Mouse (Mus musculus) limb, embryonic 13.5 days (tissue): ENCODE measurements at regions not wholly inside any gene's neighbourhood (a gene's known extent, or its start where the extent isn't known, plus 50 kb on each side); places are given as distances from the start of the nearest gene placed in this dataset.

ENCODE experiments used
- ATAC-seq: fragments of 200-750 bp; cut with Nextera tagmentation; 2 replicates; pipeline ENCODE4 v1.8.0; 2017; ENCODE audit warnings: low read depth, moderate number of reproducible peaks, moderate TSS enrichment; ENCODE audit not compliant: low FRiP score
- H3K27ac ChIP-seq: fragments of 300-500 bp; sonication (generic); 2 replicates; pipeline ENCODE4 v1.5.1; 2015; ENCODE audit warnings: inconsistent platforms, mild to moderate bottlenecking, moderate library complexity
- H3K27me3 ChIP-seq: fragments of 300-500 bp; sonication (generic); 2 replicates; pipeline ENCODE4 v1.6.1; 2015; ENCODE audit warnings: mild to moderate bottlenecking, inconsistent platforms
- H3K36me3 ChIP-seq: fragments of 300-500 bp; sonication (generic); 2 replicates; pipeline ENCODE4 v1.6.1; 2015; ENCODE audit warnings: inconsistent platforms, mild to moderate bottlenecking, moderate library complexity
- H3K4me1 ChIP-seq: fragments of 300-500 bp; sonication (generic); 2 replicates; pipeline ENCODE4 v1.6.1; 2015; ENCODE audit warnings: inconsistent platforms
- H3K4me2 ChIP-seq: fragments of 300-500 bp; sonication (generic); replicated peaks from 2 replicates; pipeline ENCODE4 v1.6.1; 2015; ENCODE audit warnings: inconsistent platforms, mild to moderate bottlenecking, moderate library complexity
- H3K4me3 ChIP-seq: fragments of 300-500 bp; sonication (generic); 2 replicates; pipeline ENCODE4 v1.5.1; 2015; ENCODE audit warnings: moderate library complexity, mild to moderate bottlenecking, inconsistent platforms
- H3K9ac ChIP-seq: fragments of 300-500 bp; sonication (generic); 2 replicates; pipeline ENCODE4 v1.6.1; 2015; ENCODE audit warnings: mild to moderate bottlenecking, inconsistent platforms
- H3K9me3 ChIP-seq: fragments of 300-500 bp; sonication (generic); 2 replicates; pipeline ENCODE4 v1.6.1; 2016; ENCODE audit warnings: inconsistent platforms
- WGBS: fragments of 180-500 bp; shearing (Covaris S2); methylation state at CpG from one replicate; pipeline ENCODE4 v1.1.7; 2015; 5-methylcytosine and 5-hydroxymethylcytosine counted together

DNA sequence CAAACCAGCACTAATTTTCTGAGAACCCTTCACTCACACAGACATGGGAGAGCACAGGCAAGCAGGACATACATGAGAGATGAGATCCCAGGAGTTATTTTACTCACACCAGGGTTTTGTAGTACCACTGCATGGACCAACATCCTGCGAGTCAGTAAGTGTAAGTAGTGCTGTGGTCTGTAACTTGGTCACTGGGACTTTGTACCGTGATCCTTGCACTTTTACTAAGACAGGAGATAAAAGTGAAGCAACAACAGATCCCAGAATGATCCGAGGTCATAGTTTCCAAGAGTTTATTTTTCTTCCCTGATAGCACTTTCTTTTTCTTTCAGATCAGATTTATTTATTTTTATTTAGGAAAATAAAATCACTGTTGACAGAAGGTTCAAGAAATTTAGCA, 54.1 kb upstream of the Mtap start:
- no peaks in the 10 kb centered on the region for H3K27me3 ChIP-seq
- no peak overlapping the region for H3K27ac ChIP-seq
- no peak for ATAC-seq
- no peak overlapping the region for H3K9ac ChIP-seq
- 68% methylated on average over 3 of the region's 3 CpGs for WGBS
- no peak overlapping the region for H3K4me2 ChIP-seq
- H3K36me3 ChIP-seq = no peaks in the 10 kb centered on the region
- H3K4me3 ChIP-seq = no peak overlapping the region
- H3K4me1 ChIP-seq = peaks cover 4% of the 10 kb centered on the region; the same call in 1 of the 2 replicates
- H3K9me3 ChIP-seq = no peaks in the 10 kb centered on the region

GRCm38 (mm10) chr4:89078485-89078884, 58.4 kb upstream of the Mtap start:
- Histone ChIP-seq H3K27ac (no peak overlapping the region), H3K9ac (no peak overlapping the region), H3K27me3 (no peaks in the 10 kb centered on the region), H3K9me3 (no peaks in the 10 kb centered on the region), H3K4me2 (no peak overlapping the region), H3K4me3 (no peak overlapping the region), H3K4me1 (peaks cover 8% of the 10 kb centered on the region; the same call in 1 of the 2 replicates), H3K36me3 (no peaks in the 10 kb centered on the region)
- no peak for ATAC-seq
- WGBS = 72% methylated on average over 9 of the region's 9 CpGs

GRCm38 (mm10) chr4:89074705-89075104, 62.2 kb upstream of the Mtap start:
- peaks cover 15% of the 10 kb centered on the region for H3K4me1 ChIP-seq
- H3K36me3 ChIP-seq = no peaks in the 10 kb centered on the region
- 64% methylated on average over 4 of the region's 4 CpGs for WGBS
- no peak overlapping the region for H3K4me3 ChIP-seq
- H3K4me2 ChIP-seq = no peak overlapping the region
- H3K27me3 ChIP-seq = no peaks in the 10 kb centered on the region
- no peak overlapping the region for H3K27ac ChIP-seq
- no peak for ATAC-seq
- H3K9me3 ChIP-seq = no peaks in the 10 kb centered on the region
- H3K9ac ChIP-seq = no peak overlapping the region

DNA sequence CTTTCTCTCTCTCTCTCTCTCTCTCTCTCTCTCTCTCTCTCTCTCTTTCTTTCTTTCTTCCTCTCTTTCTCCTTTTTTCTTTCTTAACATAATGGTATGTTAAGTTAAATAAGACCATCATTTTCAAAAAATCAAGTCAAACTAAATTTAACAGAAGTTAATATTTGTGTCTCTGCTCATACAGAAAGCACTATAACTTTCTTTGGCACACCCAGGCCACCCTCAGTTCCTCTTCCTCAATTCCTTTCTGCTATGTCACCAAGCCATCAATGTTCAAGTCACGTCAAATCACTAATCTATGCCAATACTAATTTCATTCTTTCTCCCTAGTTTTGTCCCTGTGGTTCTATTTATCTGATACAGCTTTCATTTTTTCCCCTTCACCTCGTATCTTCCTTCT, 66.5 kb upstream of the Mtap start:
- 81% methylated on average over 2 of the region's 2 CpGs for WGBS
- no peak for ATAC-seq
- Histone ChIP-seq H3K4me2 (no peak overlapping the region), H3K9ac (no peak overlapping the region), H3K27me3 (no peaks in the 10 kb centered on the region), H3K36me3 (no peaks in the 10 kb centered on the region), H3K9me3 (no peaks in the 10 kb centered on the region), H3K27ac (no peak overlapping the region), H3K4me1 (peaks cover 7% of the 10 kb centered on the region; the same call in 1 of the 2 replicates), H3K4me3 (no peak overlapping the region)

GRCm38 (mm10) chr4:89064401-89064800, 72.5 kb upstream of the Mtap start:
- Histone ChIP-seq H3K36me3 (no peaks in the 10 kb centered on the region), H3K4me2 (no peak overlapping the region), H3K9me3 (no peaks in the 10 kb centered on the region), H3K4me3 (no peak overlapping the region), H3K9ac (no peak overlapping the region), H3K4me1 (no peaks in the 10 kb centered on the region), H3K27ac (no peak overlapping the region), H3K27me3 (no peaks in the 10 kb centered on the region)
- WGBS = 85% methylated on average over 7 of the region's 7 CpGs
- no peak for ATAC-seq

DNA sequence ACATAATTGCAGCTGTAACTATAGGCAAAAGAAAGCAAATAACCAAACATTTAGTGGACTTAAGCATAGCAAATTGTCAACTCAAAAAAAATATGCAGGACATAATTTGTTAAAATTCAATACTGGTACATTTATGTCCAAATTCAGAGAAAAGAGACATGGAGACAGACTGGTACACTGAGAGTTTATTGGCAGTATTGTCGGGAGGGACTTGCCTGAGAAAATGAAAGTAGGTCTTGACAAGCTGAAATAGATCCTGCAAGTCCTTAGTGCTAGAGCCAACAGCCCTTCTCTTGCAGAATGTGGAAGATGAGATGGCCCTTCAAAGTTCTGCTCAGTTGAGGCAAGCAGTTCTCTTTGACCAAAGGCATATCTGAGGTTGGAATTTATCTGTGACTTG, 74.5 kb upstream of the Mtap start:
- Histone ChIP-seq H3K4me3 (no peak overlapping the region), H3K27me3 (no peaks in the 10 kb centered on the region), H3K27ac (no peak overlapping the region), H3K4me2 (no peak overlapping the region), H3K4me1 (peaks cover 5% of the 10 kb centered on the region; the same call in 1 of the 2 replicates), H3K36me3 (no peaks in the 10 kb centered on the region), H3K9me3 (no peaks in the 10 kb centered on the region), H3K9ac (no peak overlapping the region)
- no peak for ATAC-seq
- 78% methylated on average over 1 of the region's 1 CpGs for WGBS

- Histone ChIP-seq H3K36me3 (no peaks in the 10 kb centered on the region), H3K27me3 (no peaks in the 10 kb centered on the region), H3K9ac (no peak overlapping the region), H3K4me2 (no peak overlapping the region), H3K9me3 (no peaks in the 10 kb centered on the region), H3K4me3 (no peak overlapping the region), H3K4me1 (peaks cover 5% of the 10 kb centered on the region; the same call in 1 of the 2 replicates), H3K27ac (no peak overlapping the region)
- 60% methylated on average over 4 of the region's 4 CpGs for WGBS
- no peak for ATAC-seq
Measured at GRCm38 (mm10) chr4:89061619-89062018, 75.3 kb upstream of the Mtap start.

- H3K9ac ChIP-seq = no peak overlapping the region
- no peaks in the 10 kb centered on the region for H3K36me3 ChIP-seq
- no peak overlapping the region for H3K4me2 ChIP-seq
- no peak for ATAC-seq
- H3K4me1 ChIP-seq = peaks cover 5% of the 10 kb centered on the region; the same call in 1 of the 2 replicates
- no peaks in the 10 kb centered on the region for H3K9me3 ChIP-seq
- no peaks in the 10 kb centered on the region for H3K27me3 ChIP-seq
- no peak overlapping the region for H3K4me3 ChIP-seq
- no peak overlapping the region for H3K27ac ChIP-seq
Measured at GRCm38 (mm10) chr4:89057573-89057972, 79.3 kb upstream of the Mtap start.

DNA sequence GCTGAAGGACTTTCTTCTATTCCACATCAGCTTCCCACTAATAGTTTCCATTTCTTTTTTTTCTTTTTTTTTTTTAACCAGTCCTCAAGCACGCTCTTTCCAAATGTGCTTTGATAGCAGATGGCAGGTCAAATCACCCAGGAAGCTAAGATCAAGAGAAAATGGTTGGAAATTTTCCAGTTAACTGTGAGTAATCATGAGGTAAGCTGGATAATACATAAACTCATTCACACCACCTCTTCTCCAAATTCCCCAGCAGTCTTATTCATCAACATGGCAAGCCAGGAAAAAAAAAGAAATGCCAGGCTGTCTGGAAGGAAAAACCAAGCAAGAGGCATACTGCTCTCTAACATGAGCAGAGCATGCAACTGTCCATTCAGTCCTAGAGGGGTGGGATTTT, 79.8 kb upstream of the Mtap start:
- H3K4me1 ChIP-seq = peaks cover 5% of the 10 kb centered on the region; the same call in 1 of the 2 replicates
- 87% methylated on average over 1 of the region's 1 CpGs for WGBS
- no peaks in the 10 kb centered on the region for H3K36me3 ChIP-seq
- ATAC-seq = no peak
- H3K9ac ChIP-seq = no peak overlapping the region
- H3K27me3 ChIP-seq = no peaks in the 10 kb centered on the region
- no peak overlapping the region for H3K27ac ChIP-seq
- H3K9me3 ChIP-seq = no peaks in the 10 kb centered on the region
- no peak overlapping the region for H3K4me3 ChIP-seq
- no peak overlapping the region for H3K4me2 ChIP-seq

- Histone ChIP-seq H3K4me3 (no peak overlapping the region), H3K4me1 (peaks cover 5% of the 10 kb centered on the region; the same call in 1 of the 2 replicates), H3K4me2 (no peak overlapping the region), H3K27me3 (no peaks in the 10 kb centered on the region), H3K9me3 (no peaks in the 10 kb centered on the region), H3K27ac (no peak overlapping the region), H3K9ac (no peak overlapping the region), H3K36me3 (no peaks in the 10 kb centered on the region)
- WGBS = 82% methylated on average over 3 of the region's 3 CpGs
- no peak for ATAC-seq
Measured at GRCm38 (mm10) chr4:89055969-89056368, 81.0 kb upstream of the Mtap start.

DNA sequence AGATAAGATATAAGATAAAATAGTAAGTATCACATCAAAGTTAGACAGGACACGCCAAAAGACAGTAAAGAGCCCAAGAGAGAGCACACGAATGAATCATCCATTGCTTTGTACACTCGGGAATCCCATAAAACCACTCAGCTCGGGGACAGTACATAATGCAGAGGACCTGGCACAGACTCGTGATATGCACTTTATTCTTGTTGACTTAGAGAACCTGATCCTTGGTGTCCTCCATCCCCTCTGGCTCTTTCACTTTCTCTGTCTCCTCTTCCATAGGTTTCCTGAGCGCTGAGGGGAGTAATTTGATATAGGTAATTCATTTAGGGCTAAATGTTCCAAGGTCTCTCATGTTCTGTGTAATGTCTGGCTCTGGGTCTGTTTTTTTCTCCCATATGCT, 83.3 kb upstream of the Mtap start:
- Histone ChIP-seq H3K9ac (no peak overlapping the region), H3K4me2 (no peak overlapping the region), H3K4me3 (no peak overlapping the region), H3K27ac (no peak overlapping the region), H3K27me3 (no peaks in the 10 kb centered on the region), H3K36me3 (no peaks in the 10 kb centered on the region), H3K4me1 (peaks cover 4% of the 10 kb centered on the region; the same call in 1 of the 2 replicates), H3K9me3 (no peaks in the 10 kb centered on the region)
- WGBS = 51% methylated on average over 6 of the region's 6 CpGs
- ATAC-seq = no peak

DNA sequence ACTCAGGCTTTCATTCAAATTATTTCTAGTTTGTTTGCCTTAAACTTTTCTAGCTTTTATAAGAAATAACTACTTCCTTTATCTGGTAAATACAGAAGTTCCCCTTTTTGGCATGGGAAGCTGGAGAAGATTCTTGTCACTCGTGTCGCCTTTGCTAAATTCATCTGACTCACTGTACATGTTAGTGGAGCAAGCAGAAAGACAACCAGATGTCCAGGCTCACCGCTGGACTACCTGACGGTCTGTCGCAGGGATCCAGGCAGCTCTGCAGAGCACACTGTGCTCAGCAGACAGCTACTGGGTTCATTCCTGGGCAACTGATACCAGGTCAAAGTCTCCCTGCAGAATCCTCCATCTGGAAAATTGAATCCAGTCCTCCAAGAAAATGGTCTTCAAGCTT, 85.0 kb upstream of the Mtap start:
- Histone ChIP-seq H3K27ac (no peak overlapping the region), H3K4me3 (no peak overlapping the region), H3K9ac (no peak overlapping the region), H3K4me1 (no peaks in the 10 kb centered on the region), H3K4me2 (no peak overlapping the region), H3K36me3 (no peaks in the 10 kb centered on the region), H3K27me3 (no peaks in the 10 kb centered on the region), H3K9me3 (no peaks in the 10 kb centered on the region)
- ATAC-seq = no peak
- WGBS = 77% methylated on average over 5 of the region's 5 CpGs

DNA sequence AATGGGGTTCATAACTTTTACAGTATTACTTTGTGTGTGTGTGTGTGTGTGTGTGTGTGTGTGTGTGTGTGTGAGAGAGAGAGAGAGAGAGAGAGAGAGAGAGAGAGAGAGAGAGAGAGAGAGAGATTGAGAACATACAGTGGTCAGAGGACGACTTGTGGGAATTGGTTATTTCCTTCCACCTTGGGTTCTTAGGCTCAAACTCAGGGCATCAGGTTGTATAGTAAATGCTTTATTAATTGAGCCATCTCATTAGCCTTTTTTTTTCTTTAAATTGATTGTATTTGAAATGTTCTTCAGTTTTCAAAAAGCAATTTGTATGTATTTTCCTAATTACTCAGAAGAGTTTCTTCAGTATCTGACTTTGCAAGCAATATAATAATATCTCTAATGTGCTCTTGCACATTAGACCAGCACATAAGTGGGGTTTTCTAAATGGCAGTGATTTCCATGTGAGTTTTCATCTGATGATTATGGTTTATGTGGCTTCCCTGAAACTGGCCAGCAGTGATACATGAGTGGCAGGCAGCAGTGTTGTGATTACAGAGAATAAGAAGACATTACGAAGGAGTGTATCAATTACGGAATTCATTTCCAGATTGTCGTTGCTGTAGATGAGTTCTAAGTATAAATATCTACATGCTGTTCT, 86.2 kb upstream of the Mtap start:
- ATAC-seq = no peak
- 77% methylated on average over 4 of the region's 4 CpGs for WGBS

More for the DNA sequence above, 86.2 kb upstream of the Mtap start:
- Histone ChIP-seq H3K4me3 (no peak overlapping the region), H3K4me2 (no peak overlapping the region), H3K27ac (no peak overlapping the region), H3K4me1 (no peaks in the 10 kb centered on the region), H3K36me3 (no peaks in the 10 kb centered on the region), H3K9ac (no peak overlapping the region), H3K27me3 (no peaks in the 10 kb centered on the region), H3K9me3 (no peaks in the 10 kb centered on the region)
